Mouse (Mus musculus) liver, adult 2 months (tissue): ENCODE results near the gene Mfsd4b5. TPM values are rescaled to one million over a fixed set of nuclear protein-coding genes. Genes with fewer than 3 reads are reported as not detected.

Experiments
- DNase-seq: peaks from one replicate; pipeline ENCODE4 v3.0.0-alpha.2; 2011; ENCODE audit warnings: low read depth, low spot score; ENCODE audit errors: extremely low read depth
- H3K27ac ChIP-seq: fragments of 200-500 bp; replicated peaks from 2 replicates; pipeline ENCODE4 v1.5.1; 2012; ENCODE audit warnings: low read depth, mild to moderate bottlenecking, control low read depth, inconsistent platforms, low read length; ENCODE audit not compliant: insufficient read depth
- H3K27me3 ChIP-seq: fragments of 200-500 bp; 2 replicates; pipeline ENCODE4 v1.6.1; 2012; ENCODE audit warnings: mild to moderate bottlenecking, moderate library complexity, low read length, inconsistent platforms; ENCODE audit not compliant: control insufficient read depth, insufficient read depth
- H3K36me3 ChIP-seq: fragments of 200-500 bp; 2 replicates; pipeline ENCODE4 v1.6.1; 2012; ENCODE audit warnings: low read length, inconsistent platforms; ENCODE audit not compliant: control insufficient read depth, insufficient read depth
- H3K4me1 ChIP-seq: fragments of 200-500 bp; 2 replicates; pipeline ENCODE4 v1.6.1; 2011; ENCODE audit warnings: low read length; ENCODE audit not compliant: control insufficient read depth, insufficient read depth
- H3K4me3 ChIP-seq: fragments of 200-500 bp; 2 replicates; pipeline ENCODE4 v1.5.1; 2011; ENCODE audit warnings: low read depth, mild to moderate bottlenecking, control low read depth, low read length, moderate library complexity; ENCODE audit not compliant: insufficient read depth
- H3K79me2 ChIP-seq: fragments of 200-500 bp; 2 replicates; pipeline ENCODE4 v1.6.1; 2012; ENCODE audit warnings: inconsistent platforms, mild to moderate bottlenecking, low read length, moderate library complexity; ENCODE audit not compliant: control insufficient read depth, insufficient read depth
- H3K9ac ChIP-seq: fragments of 200-500 bp; 2 replicates; pipeline ENCODE4 v1.6.1; 2012; ENCODE audit warnings: low read depth, mild to moderate bottlenecking, control low read depth, inconsistent platforms, low read length
- CTCF ChIP-seq: fragments of 200-500 bp; IDR thresholded peaks from 2 replicates; pipeline ENCODE4 v1.5.1; 2011; ENCODE audit warnings: low read depth, low read length, control low read depth
- POLR2A ChIP-seq: fragments of 200-500 bp; IDR thresholded peaks from 2 replicates; pipeline ENCODE4 v1.6.1; 2011; ENCODE audit warnings: low read length, control low read depth; ENCODE audit not compliant: insufficient read depth; ENCODE audit errors: extremely low read depth
- WGBS: fragments of 180-500 bp; shearing (Covaris S2); methylation state at CpG from one replicate; pipeline ENCODE4 v1.1.7; 2018; 5-methylcytosine and 5-hydroxymethylcytosine counted together
- polyA plus RNA-seq: library from polyadenylated mRNA; depleted of rRNA; stranded (reverse); fragments of >200 nt; gene quantifications from 2 replicates; pipeline ENCODE4 v1.2.3, GENCODE M21; 2012
- total RNA-seq: library from RNA; depleted of rRNA; stranded (reverse); fragments of >200 nt; gene quantifications from 2 replicates; pipeline ENCODE4 v1.2.3, GENCODE M21; 2014

Mfsd4b5 gene
- total and polyA plus RNA-seq, 2 experiments, result 0.62 to 1.1 TPM

DNA sequence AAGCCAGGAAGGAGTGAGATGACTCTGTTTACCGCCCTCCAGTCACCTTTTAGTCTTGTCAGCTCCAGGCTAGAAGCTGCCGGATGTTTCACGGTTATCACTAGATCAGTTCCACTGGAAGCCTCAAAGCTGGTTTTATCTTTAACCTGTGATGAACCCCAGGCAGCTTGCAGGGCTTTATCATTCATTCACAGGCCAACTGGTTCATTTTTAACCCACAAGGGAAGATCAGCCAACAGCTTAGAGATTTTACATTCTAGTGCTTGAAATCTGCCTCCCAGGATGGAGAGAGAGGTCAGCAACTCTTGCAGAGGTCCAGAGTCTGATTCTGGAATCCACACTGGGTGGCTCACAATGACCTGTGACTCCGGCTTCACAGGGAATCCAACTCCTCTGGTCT, 4.7 kb upstream of the Mfsd4b5 start:
- Histone ChIP-seq H3K4me1 (peaks cover 8% of the 10 kb centered on the region), H3K36me3 (no peaks in the 10 kb centered on the region), H3K27ac (peak overlapping the region; percentile 69), H3K27me3 (no peaks in the 10 kb centered on the region), H3K9ac (no peak overlapping the region), H3K79me2 (no peaks in the 10 kb centered on the region), H3K4me3 (no peak overlapping the region)
- DNase-seq, result peak; percentile 99
- TF ChIP-seq POLR2A, result no peak
- no peak for TF ChIP-seq CTCF
- WGBS, result 11% methylated on average over 4 of the region's 4 CpGs

DNA sequence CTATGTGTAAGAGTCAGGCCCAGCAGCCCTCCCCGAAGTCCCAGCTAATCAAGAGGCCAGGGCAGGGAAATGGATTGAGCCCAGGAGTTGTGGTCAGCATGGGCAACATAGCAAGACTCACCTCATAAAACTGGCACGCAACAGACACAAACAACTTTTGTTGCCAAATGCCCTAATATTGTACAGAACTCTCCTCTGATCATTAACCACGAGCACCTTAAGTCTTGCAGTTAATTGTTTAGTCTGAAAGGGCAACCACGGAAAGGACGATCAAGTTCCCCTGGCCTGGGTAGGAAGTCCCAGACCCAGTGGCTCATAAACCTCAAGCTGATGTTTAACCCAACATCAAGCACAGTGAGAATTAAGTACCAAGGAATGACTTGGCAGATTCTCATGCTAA, 3.8 kb downstream of the Mfsd4b5 start:
- DNase-seq, result peak; percentile 76
- no peak overlapping the region for H3K4me3 ChIP-seq
- WGBS, result 22% methylated on average over 5 of the region's 5 CpGs

GRCm38 (mm10) chr10:39978231-39978630, 8.2 kb downstream of the Mfsd4b5 start:
- Histone ChIP-seq H3K4me1 (peaks cover 3% of the 10 kb centered on the region; the same call in 1 of the 2 replicates), H3K27me3 (no peaks in the 10 kb centered on the region), H3K27ac (no peak overlapping the region), H3K36me3 (no peaks in the 10 kb centered on the region), H3K79me2 (no peaks in the 10 kb centered on the region), H3K9ac (no peak overlapping the region), H3K4me3 (no peak overlapping the region)
- WGBS, result 100% methylated on average over 1 of the region's 1 CpGs
- DNase-seq, result no peak
- TF ChIP-seq CTCF, result no peak
- no peak for TF ChIP-seq POLR2A

More for the DNA sequence above, 3.8 kb downstream of the Mfsd4b5 start:
- no peaks in the 10 kb centered on the region for H3K27me3 ChIP-seq
- H3K79me2 ChIP-seq, result no peaks in the 10 kb centered on the region
- H3K9ac ChIP-seq, result no peak overlapping the region
- H3K27ac ChIP-seq, result no peak overlapping the region
- TF ChIP-seq CTCF (no peak), POLR2A (no peak)
- peaks cover 3% of the 10 kb centered on the region; the same call in 1 of the 2 replicates for H3K4me1 ChIP-seq
- H3K36me3 ChIP-seq, result no peaks in the 10 kb centered on the region

GRCm38 (mm10) chr10:39977346-39977745, 9.1 kb downstream of the Mfsd4b5 start:
- Histone ChIP-seq H3K4me1 (peaks cover under 1% of the 10 kb centered on the region; the same call in 1 of the 2 replicates), H3K79me2 (no peaks in the 10 kb centered on the region), H3K9ac (no peak overlapping the region), H3K36me3 (no peaks in the 10 kb centered on the region), H3K27ac (no peak overlapping the region), H3K27me3 (no peaks in the 10 kb centered on the region), H3K4me3 (no peak overlapping the region)
- no peak for DNase-seq
- TF ChIP-seq POLR2A (no peak), CTCF (no peak)
- WGBS, result 92% methylated on average over 4 of the region's 4 CpGs

- Histone ChIP-seq H3K9ac (no peak overlapping the region), H3K27ac (no peak overlapping the region), H3K79me2 (no peaks in the 10 kb centered on the region), H3K36me3 (no peaks in the 10 kb centered on the region), H3K4me1 (no peaks in the 10 kb centered on the region), H3K4me3 (no peak overlapping the region), H3K27me3 (no peaks in the 10 kb centered on the region)
- WGBS, result 61% methylated on average over 2 of the region's 2 CpGs
- no peak for DNase-seq
- TF ChIP-seq CTCF, result no peak
- TF ChIP-seq POLR2A, result no peak
These were observed 10.7 kb downstream of the Mfsd4b5 start for GRCm38 (mm10) chr10:39975771-39976170.

- H3K4me3 ChIP-seq, result no peak overlapping the region
- no peaks in the 10 kb centered on the region for H3K27me3 ChIP-seq
- no peaks in the 10 kb centered on the region for H3K36me3 ChIP-seq
- no peak overlapping the region for H3K9ac ChIP-seq
- H3K79me2 ChIP-seq, result no peaks in the 10 kb centered on the region
- H3K27ac ChIP-seq, result no peak overlapping the region
- TF ChIP-seq POLR2A (no peak), CTCF (no peak)
- 73% methylated on average over 11 of the region's 11 CpGs for WGBS
- DNase-seq, result no peak
- no peaks in the 10 kb centered on the region for H3K4me1 ChIP-seq
These were observed 11.5 kb downstream of the Mfsd4b5 start for GRCm38 (mm10) chr10:39974982-39975381.
